Mouse (Mus musculus) lung, adult 2 months (tissue): ENCODE measurements around the gene Gm19345. TPM values are rescaled to one million over a fixed set of nuclear protein-coding genes. Genes with fewer than 3 reads are reported as not detected.

Source experiments
- DNase-seq: peaks from one replicate; pipeline ENCODE4 v3.0.0; 2022
- H3K4me1 ChIP-seq: fragments of 200-500 bp; 2 replicates; pipeline ENCODE4 v1.6.1; 2011; ENCODE audit warnings: low read length; ENCODE audit not compliant: control insufficient read depth, insufficient read depth
- H3K4me3 ChIP-seq: fragments of 200-500 bp; replicated peaks from 2 replicates; pipeline ENCODE3; 2011; ENCODE audit warnings: low read depth, mild to moderate bottlenecking, control low read depth, low read length; ENCODE audit errors: extremely low read depth
- CTCF ChIP-seq: fragments of 200-500 bp; IDR thresholded peaks from 2 replicates; pipeline ENCODE4 v1.5.1; 2011; ENCODE audit warnings: mild to moderate bottlenecking, low read length, control low read depth; ENCODE audit not compliant: insufficient read depth
- POLR2A ChIP-seq: fragments of 200-500 bp; IDR thresholded peaks from 2 replicates; pipeline ENCODE4 v1.6.1; 2011; ENCODE audit warnings: low read depth, mild to moderate bottlenecking, control low read depth, low read length, borderline replicate concordance; ENCODE audit errors: extremely low read depth
- WGBS: fragments of 180-500 bp; shearing (Covaris S2); methylation state at CpG from one replicate; pipeline ENCODE4 v1.1.7; 2018; 5-methylcytosine and 5-hydroxymethylcytosine counted together
- polyA plus RNA-seq: library from polyadenylated mRNA; depleted of rRNA; stranded (reverse); fragments of >200 nt; gene quantifications from 2 replicates; pipeline ENCODE4 v1.2.3, GENCODE M21; 2012

Gene Gm19345
- polyA plus RNA-seq, 1 experiment: 0.52 TPM

GRCm38 (mm10) chr7:19841686-19842413, 10.0 kb upstream of the Gm19345 start:
- 64% methylated on average over 21 of the region's 21 CpGs for WGBS
- Histone ChIP-seq H3K4me3 (no peak overlapping the region), H3K4me1 (no peaks in the 10 kb centered on the region)
- no peak for DNase-seq
- no peak for TF ChIP-seq POLR2A
- TF ChIP-seq CTCF: no peak

- 39% methylated on average over 19 of the region's 19 CpGs for WGBS
- Histone ChIP-seq H3K4me1 (no peaks in the 10 kb centered on the region), H3K4me3 (no peak overlapping the region)
- TF ChIP-seq POLR2A (no peak), CTCF (no peak)
- no peak for DNase-seq
Observed at GRCm38 (mm10) chr7:19842885-19843504, 8.8 kb upstream of the Gm19345 start.

GRCm38 (mm10) chr7:19843561-19843960, 8.2 kb upstream of the Gm19345 start:
- WGBS: 7% methylated on average over 11 of the region's 11 CpGs
- peak; percentile 77 for DNase-seq
- Histone ChIP-seq H3K4me3 (no peak overlapping the region), H3K4me1 (no peaks in the 10 kb centered on the region)
- TF ChIP-seq POLR2A (no peak), CTCF (peak; percentile 74)

GRCm38 (mm10) chr7:19844521-19845171, 7.2 kb upstream of the Gm19345 start:
- Histone ChIP-seq H3K4me1 (no peaks in the 10 kb centered on the region), H3K4me3 (no peak overlapping the region)
- no peak for DNase-seq
- TF ChIP-seq CTCF (no peak), POLR2A (no peak)
- WGBS: 55% methylated on average over 15 of the region's 15 CpGs

GRCm38 (mm10) chr7:19853526-19853925, 1.7 kb downstream of the Gm19345 start:
- whole genome bisulfite sequencing: 89% methylated on average over 20 of the region's 20 CpGs
- H3K4me1 ChIP-seq: no peaks in the 10 kb centered on the region; the same call in 1 of the 2 replicates
- no peak for DNase-seq
- H3K4me3 ChIP-seq: no peak overlapping the region
- TF ChIP-seq CTCF (no peak), POLR2A (no peak)

- WGBS: 64% methylated on average over 5 of the region's 5 CpGs
- no peak for DNase-seq
- no peak overlapping the region for H3K4me3 ChIP-seq
- no peak for TF ChIP-seq CTCF
- no peak for TF ChIP-seq POLR2A
- H3K4me1 ChIP-seq: no peaks in the 10 kb centered on the region; the same call in 1 of the 2 replicates
Observed at GRCm38 (mm10) chr7:19855663-19856062, 3.9 kb downstream of the Gm19345 start.

GRCm38 (mm10) chr7:19856283-19856682, 4.5 kb downstream of the Gm19345 start:
- DNase-seq: no peak
- Histone ChIP-seq H3K4me3 (no peak overlapping the region), H3K4me1 (no peaks in the 10 kb centered on the region; the same call in 1 of the 2 replicates)
- WGBS: 80% methylated on average over 6 of the region's 6 CpGs
- no peak for TF ChIP-seq CTCF
- TF ChIP-seq POLR2A: no peak

GRCm38 (mm10) chr7:19859740-19860139, 7.9 kb downstream of the Gm19345 start:
- no peak for DNase-seq
- WGBS: 55% methylated on average over 10 of the region's 10 CpGs
- no peak for TF ChIP-seq POLR2A
- no peak for TF ChIP-seq CTCF
- Histone ChIP-seq H3K4me1 (no peaks in the 10 kb centered on the region), H3K4me3 (no peak overlapping the region)

GRCm38 (mm10) chr7:19861199-19861598, 9.4 kb downstream of the Gm19345 start, which contains the start of gene Ceacam16:
Ceacam16 (minus strand) TSS chr7:19861299.
- Histone ChIP-seq H3K4me1 (no peaks in the 10 kb centered on the region), H3K4me3 (no peak within 1 kb of the TSS)
- TF ChIP-seq POLR2A (no peak), CTCF (no peak)
- DNase-seq: no peak
- 80% methylated on average over 9 of the region's 9 CpGs for WGBS
